Mouse (Mus musculus): ENCODE measurements around the gene Sacm1l. TPM values are rescaled to one million over a fixed set of nuclear protein-coding genes. Genes with fewer than 3 reads are reported as not detected.

Gene Sacm1l
- polyA plus RNA-seq, 1 experiment from 2014 or later, result 43.9 TPM

DNA sequence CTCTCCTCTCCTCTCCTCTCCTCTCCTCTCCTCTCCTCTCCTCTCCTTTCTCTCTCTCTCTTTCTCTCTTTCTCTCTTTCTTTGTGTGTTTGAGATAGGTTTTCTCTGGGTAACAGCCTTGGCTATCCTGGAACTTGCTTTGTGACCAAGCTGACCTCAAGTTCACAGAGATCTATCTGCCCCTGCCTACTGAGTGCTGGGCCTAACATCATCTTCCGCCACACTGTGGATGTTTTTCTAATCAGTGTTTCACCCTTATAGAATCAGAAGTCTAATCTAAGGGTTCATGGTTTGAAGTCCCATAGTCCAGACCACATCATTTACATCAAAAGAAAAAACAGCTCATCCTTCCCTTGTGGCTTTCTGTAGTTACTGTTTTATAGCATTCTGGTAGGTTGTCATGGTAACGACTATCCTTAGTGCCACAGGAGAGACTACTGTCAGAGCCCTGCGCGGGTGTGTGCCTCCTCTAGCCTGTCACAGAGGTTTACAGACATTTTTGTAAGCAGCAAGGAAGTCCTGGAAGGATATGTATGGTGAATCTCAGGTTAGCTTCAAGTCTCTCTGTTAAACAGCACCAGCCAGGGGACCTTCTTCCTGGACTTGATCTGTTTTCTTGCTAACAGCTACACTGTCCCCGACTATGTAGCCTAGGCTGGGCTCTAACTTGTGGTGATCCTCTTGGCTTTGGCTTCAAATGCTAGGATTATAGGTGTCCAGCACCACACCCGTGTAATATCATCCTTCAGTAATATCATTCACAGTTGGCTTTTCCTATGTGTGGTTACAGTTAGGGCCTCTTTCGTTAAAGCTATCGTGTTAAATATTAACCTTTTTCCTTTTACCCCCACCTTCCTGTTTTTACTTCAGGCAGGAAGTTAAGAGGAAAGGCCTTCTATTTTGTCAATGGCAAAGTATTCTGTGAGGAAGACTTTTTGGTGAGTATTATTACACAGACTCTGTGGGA, 19.6 kb upstream of the Sacm1l start:
- no peak overlapping the region for H3K4me3 ChIP-seq
- peaks cover 27% of the 10 kb centered on the region for H3K4me1 ChIP-seq (replicated peaks)
- H3K27me3 ChIP-seq, result no peaks in the 10 kb centered on the region
- 73% methylated on average over 8 of the region's 8 CpGs for WGBS
- no peak for ATAC-seq (replicated peaks; ENCODE audit: insufficient number of reproducible peaks, insufficient read depth, low FRiP score, low read depth)
- H3K9me3 ChIP-seq (replicated peaks), result no peaks in the 10 kb centered on the region
- H3K27ac ChIP-seq, result peak overlapping the region; percentile 44; the same call in 1 of the 2 replicates
- H3K4me2 ChIP-seq, result no peak overlapping the region
- H3K9ac ChIP-seq, result no peak overlapping the region
- H3K36me3 ChIP-seq, result peaks cover 32% of the 10 kb centered on the region

- peaks cover 17% of the 10 kb centered on the region for H3K4me1 ChIP-seq (replicated peaks)
- no peak overlapping the region for H3K4me3 ChIP-seq
- H3K9ac ChIP-seq, result no peak overlapping the region
- H3K27me3 ChIP-seq, result no peaks in the 10 kb centered on the region
- H3K4me2 ChIP-seq, result no peak overlapping the region
- H3K9me3 ChIP-seq (replicated peaks), result no peaks in the 10 kb centered on the region
- no peak for ATAC-seq (replicated peaks; ENCODE audit: insufficient number of reproducible peaks, insufficient read depth, low FRiP score, low read depth)
- H3K27ac ChIP-seq, result no peak overlapping the region
- peaks cover 32% of the 10 kb centered on the region for H3K36me3 ChIP-seq
- 92% methylated on average over 5 of the region's 5 CpGs for WGBS
Observed at GRCm38 (mm10) chr9:123510926-123511325, 18.6 kb upstream of the Sacm1l start.

DNA sequence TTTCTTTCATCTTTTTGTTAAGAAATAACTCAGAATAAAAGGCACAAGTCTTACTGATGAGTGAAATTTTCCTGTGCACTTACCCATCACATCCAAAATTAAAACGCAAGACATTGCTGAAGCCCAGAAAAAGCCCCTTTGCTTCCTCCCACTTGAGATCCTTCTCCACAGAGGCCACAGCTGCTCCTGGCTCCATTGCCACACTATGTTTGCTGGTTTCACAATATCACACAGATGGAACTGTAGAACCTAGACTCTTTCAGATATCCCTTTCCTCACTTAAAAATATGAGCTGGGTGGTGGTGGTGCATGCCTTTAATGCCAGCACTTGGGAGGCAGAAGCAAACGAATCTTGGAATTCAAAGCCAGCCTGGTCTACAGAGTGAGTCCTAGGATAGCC, 17.1 kb upstream of the Sacm1l start:
- Histone ChIP-seq H3K4me1 (replicated peaks) (peaks cover 11% of the 10 kb centered on the region; the same call in 1 of the 2 replicates), H3K36me3 (peaks cover 45% of the 10 kb centered on the region), H3K27ac (no peak overlapping the region), H3K9ac (no peak overlapping the region), H3K9me3 (replicated peaks) (no peaks in the 10 kb centered on the region), H3K27me3 (no peaks in the 10 kb centered on the region), H3K4me2 (no peak overlapping the region), H3K4me3 (no peak overlapping the region)
- 81% methylated on average over 2 of the region's 2 CpGs for WGBS
- no peak for ATAC-seq (replicated peaks; ENCODE audit: insufficient number of reproducible peaks, insufficient read depth, low FRiP score, low read depth)

DNA sequence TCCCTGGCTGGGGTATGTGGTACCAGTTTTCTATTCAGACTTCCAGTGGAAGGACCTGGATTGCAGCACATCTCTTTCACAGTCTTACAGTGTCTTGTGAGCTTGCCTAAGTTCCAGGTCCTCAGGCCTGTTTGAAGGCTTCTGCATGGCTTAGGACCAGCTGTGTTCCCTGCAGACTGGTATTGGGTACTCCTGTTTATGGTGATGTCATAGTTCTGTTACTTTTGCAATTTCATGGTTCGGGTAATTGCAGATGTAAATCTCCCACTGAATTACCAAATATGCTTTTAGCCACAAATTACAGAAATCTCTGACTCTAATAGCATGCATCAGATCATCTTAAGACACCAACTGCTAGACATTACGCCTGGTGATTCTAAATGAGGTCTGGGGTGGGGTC, 14.5 kb upstream of the Sacm1l start:
- H3K27ac ChIP-seq, result no peak overlapping the region
- no peaks in the 10 kb centered on the region for H3K27me3 ChIP-seq
- H3K4me1 ChIP-seq (replicated peaks), result peaks cover 11% of the 10 kb centered on the region
- no peak for ATAC-seq (replicated peaks; ENCODE audit: insufficient number of reproducible peaks, insufficient read depth, low FRiP score, low read depth)
- H3K9me3 ChIP-seq (replicated peaks), result no peaks in the 10 kb centered on the region
- H3K9ac ChIP-seq, result no peak overlapping the region
- no peak overlapping the region for H3K4me3 ChIP-seq
- no peak overlapping the region for H3K4me2 ChIP-seq
- peaks cover 68% of the 10 kb centered on the region for H3K36me3 ChIP-seq
- WGBS, result 86% methylated on average over 2 of the region's 2 CpGs

GRCm38 (mm10) chr9:123516641-123517385, 12.7 kb upstream of the Sacm1l start:
- Histone ChIP-seq H3K9me3 (replicated peaks) (no peaks in the 10 kb centered on the region), H3K27me3 (no peaks in the 10 kb centered on the region), H3K4me2 (no peak overlapping the region), H3K4me1 (replicated peaks) (peaks cover 12% of the 10 kb centered on the region), H3K27ac (0 out of 2 replicates have a peak overlapping the region, but pooled peaks have one; percentile 50), H3K9ac (no peak overlapping the region), H3K4me3 (no peak overlapping the region), H3K36me3 (peaks cover 57% of the 10 kb centered on the region)
- no peak; the same call in 1 of the 2 replicates for ATAC-seq (replicated peaks; ENCODE audit: insufficient number of reproducible peaks, insufficient read depth, low FRiP score, low read depth)
- WGBS, result 76% methylated on average over 7 of the region's 7 CpGs

- Histone ChIP-seq H3K4me1 (replicated peaks) (peaks cover 12% of the 10 kb centered on the region), H3K4me2 (no peak overlapping the region), H3K27ac (peak overlapping the region; percentile 6; the same call in 1 of the 2 replicates), H3K9ac (no peak overlapping the region), H3K4me3 (no peak overlapping the region), H3K36me3 (peaks cover 44% of the 10 kb centered on the region), H3K27me3 (no peaks in the 10 kb centered on the region), H3K9me3 (replicated peaks) (no peaks in the 10 kb centered on the region)
- 76% methylated on average over 13 of the region's 13 CpGs for WGBS
- peak; percentile 12; the same call in 1 of the 2 replicates for ATAC-seq (replicated peaks; ENCODE audit: insufficient number of reproducible peaks, insufficient read depth, low FRiP score, low read depth)
Observed at GRCm38 (mm10) chr9:123518969-123519894, 10.3 kb upstream of the Sacm1l start.

DNA sequence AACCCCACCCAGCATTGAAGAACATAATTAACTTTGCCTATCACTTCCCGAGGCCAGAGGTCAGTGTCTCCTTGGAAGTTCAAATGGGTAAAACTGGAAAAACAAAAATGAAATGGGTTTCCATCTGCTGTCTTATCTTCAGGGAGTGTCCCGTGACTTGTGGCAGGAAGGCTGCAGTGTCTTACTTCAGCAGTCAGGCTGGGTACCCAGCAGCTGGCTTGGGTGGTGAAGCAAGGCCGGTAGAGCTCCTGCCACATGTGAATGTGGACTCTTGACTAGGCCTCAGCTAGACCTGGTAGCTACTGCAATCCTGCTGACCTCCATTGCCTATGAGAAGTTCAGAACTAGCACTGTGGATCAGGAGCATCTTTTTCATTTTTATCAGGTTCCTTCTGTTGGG, 8.8 kb upstream of the Sacm1l start:
- H3K36me3 ChIP-seq, result peaks cover 44% of the 10 kb centered on the region
- WGBS, result 58% methylated on average over 3 of the region's 3 CpGs
- ATAC-seq (replicated peaks; ENCODE audit: insufficient number of reproducible peaks, insufficient read depth, low FRiP score, low read depth), result no peak

DNA sequence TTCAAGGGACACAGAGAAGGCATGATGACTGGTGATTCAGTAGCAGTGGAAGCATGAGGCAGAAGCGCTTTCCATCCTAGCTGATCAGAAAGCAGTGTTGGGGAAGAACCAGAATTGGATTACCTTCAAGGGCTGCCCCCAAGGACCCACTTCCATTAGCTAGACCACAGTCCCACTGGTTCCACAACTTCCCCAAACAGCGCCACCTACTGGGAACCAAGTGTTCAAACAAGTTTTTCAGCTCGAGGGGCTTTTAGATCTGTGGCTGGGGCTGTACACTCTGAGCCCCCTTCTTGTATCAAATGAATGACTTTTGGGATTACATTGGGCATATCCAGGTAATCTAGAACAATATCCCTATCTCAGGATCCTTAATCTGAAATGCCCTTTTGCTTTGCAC, 5.9 kb upstream of the Sacm1l start:
- H3K27ac ChIP-seq, result no peak overlapping the region
- no peak overlapping the region for H3K4me2 ChIP-seq
- peaks cover 20% of the 10 kb centered on the region for H3K36me3 ChIP-seq
- no peaks in the 10 kb centered on the region for H3K27me3 ChIP-seq
- no peaks in the 10 kb centered on the region for H3K9me3 ChIP-seq (replicated peaks)
- H3K4me1 ChIP-seq (replicated peaks), result peaks cover 22% of the 10 kb centered on the region
- no peak overlapping the region for H3K9ac ChIP-seq
- WGBS, result 26% methylated on average over 3 of the region's 3 CpGs
- H3K4me3 ChIP-seq, result no peak overlapping the region
- no peak for ATAC-seq (replicated peaks; ENCODE audit: insufficient number of reproducible peaks, insufficient read depth, low FRiP score, low read depth)

More for the DNA sequence above, 8.8 kb upstream of the Sacm1l start:
- H3K9ac ChIP-seq, result no peak overlapping the region
- no peaks in the 10 kb centered on the region for H3K27me3 ChIP-seq
- H3K4me1 ChIP-seq (replicated peaks), result peaks cover 15% of the 10 kb centered on the region; the same call in 1 of the 2 replicates
- no peak overlapping the region for H3K27ac ChIP-seq
- no peaks in the 10 kb centered on the region for H3K9me3 ChIP-seq (replicated peaks)
- no peak overlapping the region for H3K4me2 ChIP-seq
- no peak overlapping the region for H3K4me3 ChIP-seq

DNA sequence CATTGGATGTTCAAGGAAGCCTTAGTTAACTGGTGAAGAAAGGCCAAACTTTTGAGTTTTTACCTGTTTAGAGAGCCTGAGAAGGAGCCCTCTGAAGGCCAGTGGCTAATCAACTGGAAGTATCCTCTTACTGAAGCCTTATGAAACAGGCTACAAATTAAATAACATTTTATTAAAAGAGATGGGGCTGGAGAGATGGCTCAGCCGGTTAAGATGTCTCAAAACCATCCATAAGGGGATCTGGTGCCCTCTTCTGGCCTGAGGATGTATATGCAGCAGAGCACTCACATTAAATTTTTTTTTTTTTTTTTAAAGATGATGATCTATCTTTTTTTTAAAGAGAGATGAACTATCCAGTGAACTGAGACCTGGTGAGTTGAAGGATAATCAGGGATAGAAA, 4.5 kb upstream of the Sacm1l start:
- Histone ChIP-seq H3K9ac (no peak overlapping the region), H3K27me3 (no peaks in the 10 kb centered on the region), H3K4me3 (no peak overlapping the region), H3K4me1 (replicated peaks) (peaks cover 18% of the 10 kb centered on the region), H3K4me2 (no peak overlapping the region), H3K27ac (no peak overlapping the region), H3K9me3 (replicated peaks) (no peaks in the 10 kb centered on the region), H3K36me3 (peaks cover 8% of the 10 kb centered on the region)
- ATAC-seq (replicated peaks; ENCODE audit: insufficient number of reproducible peaks, insufficient read depth, low FRiP score, low read depth), result no peak
- 3% methylated on average over 1 of the region's 1 CpGs for WGBS

DNA sequence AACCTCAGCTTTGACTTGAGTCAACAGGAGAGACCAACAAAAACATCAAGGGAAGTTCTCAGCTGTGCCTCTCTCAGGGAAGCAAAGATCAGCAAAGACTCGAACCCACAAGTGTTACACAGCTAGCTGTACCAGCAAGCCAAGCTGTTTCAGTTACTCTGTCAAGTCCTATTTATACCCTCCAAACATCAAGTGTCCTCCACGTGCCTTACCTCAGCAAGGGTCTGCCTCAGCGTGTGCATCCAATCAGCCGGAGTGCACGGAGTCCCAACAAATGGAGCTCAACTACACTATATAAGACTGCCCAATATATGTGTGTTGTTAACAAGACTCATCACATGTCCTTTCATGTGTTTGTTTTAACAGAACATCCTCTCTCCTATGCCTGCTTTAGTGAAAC, 3.1 kb upstream of the Sacm1l start:
- ATAC-seq (replicated peaks; ENCODE audit: insufficient number of reproducible peaks, insufficient read depth, low FRiP score, low read depth), result no peak
- H3K4me3 ChIP-seq, result no peak overlapping the region
- no peak overlapping the region for H3K27ac ChIP-seq
- H3K4me2 ChIP-seq, result no peak overlapping the region
- 47% methylated on average over 5 of the region's 5 CpGs for WGBS
- H3K27me3 ChIP-seq, result no peaks in the 10 kb centered on the region
- H3K36me3 ChIP-seq, result peaks cover 4% of the 10 kb centered on the region
- no peak overlapping the region for H3K9ac ChIP-seq
- no peaks in the 10 kb centered on the region for H3K9me3 ChIP-seq (replicated peaks)
- H3K4me1 ChIP-seq (replicated peaks), result peaks cover 23% of the 10 kb centered on the region
